In genomic region chr16:17721114-17721808, GRCm38 (mm10) we compare ENCODE assay signal across 8 mouse cellular contexts. TPM values are rescaled to one million over a fixed set of nuclear protein-coding genes. Genes with fewer than 3 reads are reported as not detected.
DNase-seq lines count a peak whose midpoint lies in the region; ATAC-seq and TF ChIP-seq lines count a peak whose summit lies in the region.

No protein-coding gene starts in this region.

- peaks cover 61% of the 10 kb centered on the region for H3K79me2 ChIP-seq in myocyte (ENCODE audit: control insufficient read depth, insufficient read depth)

- no peaks in the 10 kb centered on the region for H3K9me3 ChIP-seq in kidney, embryonic 16.5 days (ENCODE audit: low read length)
- H3K9me3 ChIP-seq in embryonic facial prominence, embryonic 12.5 days = no peaks in the 10 kb centered on the region
- H3K9me3 ChIP-seq in intestine, postnatal 0 days (ENCODE audit: control insufficient read depth) = no peaks in the 10 kb centered on the region

- peaks cover 16% of the 10 kb centered on the region for H3K4me1 ChIP-seq in kidney, embryonic 16.5 days (ENCODE audit: insufficient read depth, low read length)
- peaks cover 12% of the 10 kb centered on the region for H3K4me1 ChIP-seq in embryonic facial prominence, embryonic 12.5 days
- H3K4me1 ChIP-seq in intestine, postnatal 0 days (replicated peaks; ENCODE audit: control insufficient read depth, insufficient read depth, low read length) = peaks cover 6% of the 10 kb centered on the region; the same call in 1 of the 2 replicates

- H3K4me3 ChIP-seq in kidney, embryonic 16.5 days (ENCODE audit: low read length) = peak overlapping the region; percentile 92
- peak overlapping the region; percentile 98 for H3K4me3 ChIP-seq in embryonic facial prominence, embryonic 12.5 days
- H3K4me3 ChIP-seq in intestine, postnatal 0 days (ENCODE audit: low read depth, low read length) = peak overlapping the region; percentile 86
- H3K4me3 ChIP-seq in myocyte = peak overlapping the region; percentile 71

- no peaks in the 10 kb centered on the region for H3K36me3 ChIP-seq in kidney, embryonic 16.5 days (ENCODE audit: insufficient read depth, low read length)
- no peaks in the 10 kb centered on the region for H3K36me3 ChIP-seq in embryonic facial prominence, embryonic 12.5 days
- H3K36me3 ChIP-seq in intestine, postnatal 0 days (ENCODE audit: control insufficient read depth, insufficient read depth) = no peaks in the 10 kb centered on the region
- H3K36me3 ChIP-seq in myocyte (ENCODE audit: control insufficient read depth, insufficient read depth) = no peaks in the 10 kb centered on the region

- peak overlapping the region; percentile 95 for H3K4me2 ChIP-seq in kidney, embryonic 16.5 days (replicated peaks; ENCODE audit: low read depth, low read length)
- peak overlapping the region; percentile 94 for H3K4me2 ChIP-seq in embryonic facial prominence, embryonic 12.5 days (replicated peaks)
- peak overlapping the region; percentile 81 for H3K4me2 ChIP-seq in intestine, postnatal 0 days (replicated peaks; ENCODE audit: low read depth)
- H3K4me2 ChIP-seq in myocyte (ENCODE audit: low read depth) = peak overlapping the region; percentile 93

- peak overlapping the region; percentile 94 for H3K9ac ChIP-seq in kidney, embryonic 16.5 days (replicated peaks; ENCODE audit: low read length)
- H3K9ac ChIP-seq in embryonic facial prominence, embryonic 12.5 days = 0 out of 2 replicates have a peak overlapping the region, but pooled peaks have one; percentile 31
- H3K9ac ChIP-seq in intestine, postnatal 0 days (ENCODE audit: low read depth, low read length) = 0 out of 2 replicates have a peak overlapping the region, but pooled peaks have one; percentile 87

- DNase-seq in kidney, adult 11 months = no peak
- no peak for DNase-seq in MN1 (ENCODE audit: low spot score)
- no peak for DNase-seq in cerebellum, adult 9-10 months
- no peak for DNase-seq in lung, adult 18-20 months

- no peak overlapping the region for H3ac ChIP-seq in myocyte (ENCODE audit: control insufficient read depth, insufficient read length)

- ATAC-seq in kidney, embryonic 16.5 days (ENCODE audit: low FRiP score, low TSS enrichment) = no peak
- no peak for ATAC-seq in embryonic facial prominence, embryonic 12.5 days (ENCODE audit: insufficient number of reproducible peaks, insufficient read depth, low FRiP score, low TSS enrichment)
- ATAC-seq in intestine, postnatal 0 days = no peak

- H3K27ac ChIP-seq in kidney, embryonic 16.5 days (ENCODE audit: low read length) = no peak overlapping the region
- no peak overlapping the region for H3K27ac ChIP-seq in embryonic facial prominence, embryonic 12.5 days
- no peak overlapping the region for H3K27ac ChIP-seq in intestine, postnatal 0 days (ENCODE audit: low read depth, low read length)

- no peaks in the 10 kb centered on the region for H3K27me3 ChIP-seq in kidney, embryonic 16.5 days (ENCODE audit: insufficient read depth, low read length)
- H3K27me3 ChIP-seq in embryonic facial prominence, embryonic 12.5 days = no peaks in the 10 kb centered on the region
- no peaks in the 10 kb centered on the region for H3K27me3 ChIP-seq in intestine, postnatal 0 days (replicated peaks; ENCODE audit: control insufficient read depth, insufficient read depth, low read length)
- H3K27me3 ChIP-seq in myocyte (ENCODE audit: control insufficient read depth, insufficient read depth, insufficient read length) = no peaks in the 10 kb centered on the region

- WGBS in kidney, embryonic 16.5 days = 68% methylated on average over 9 of the region's 9 CpGs
- 67% methylated on average over 9 of the region's 9 CpGs for whole genome bisulfite sequencing in embryonic facial prominence, embryonic 12.5 days
- 49% methylated on average over 9 of the region's 9 CpGs for WGBS in intestine, postnatal 0 days

- TF ChIP-seq CTCF in intestine, postnatal 0 days (IDR thresholded peaks at IDR 0.05; ENCODE audit: low read depth) = no peak

- TF ChIP-seq POLR2A in myocyte (IDR thresholded peaks at IDR 0.05; ENCODE audit: insufficient read length, low read depth) = no peak

TF ChIP-seq in myocyte, 11 proteins besides CTCF, POLR2A, EP300 and RAD21:
- no peak for TF ChIP-seq MAX (IDR thresholded peaks at IDR 0.05; ENCODE audit: low read depth)
- no peak for TF ChIP-seq REST (IDR thresholded peaks at IDR 0.05; ENCODE audit: insufficient read depth, insufficient read length)
- no peak for TF ChIP-seq USF1 (IDR thresholded peaks at IDR 0.05; ENCODE audit: low read depth)
- no peak for TF ChIP-seq CEBPB (IDR thresholded peaks at IDR 0.05; ENCODE audit: insufficient read depth, poor library complexity, severe bottlenecking)
- no peak for TF ChIP-seq TCF12 (IDR thresholded peaks at IDR 0.05; ENCODE audit: insufficient read depth, poor library complexity, severe bottlenecking)
- TF ChIP-seq E2F4 (IDR thresholded peaks at IDR 0.05; ENCODE audit: insufficient read depth) = no peak
- TF ChIP-seq SRF (IDR thresholded peaks at IDR 0.05; ENCODE audit: control insufficient read depth, insufficient read length, low read depth) = no peak
- TF ChIP-seq MYOD1 (IDR thresholded peaks at IDR 0.05; ENCODE audit: control insufficient read depth in 1 of 3, insufficient read length in 2 of 3, low read depth in 2 of 3) = no peak
- TF ChIP-seq TCF3 (IDR thresholded peaks at IDR 0.05; ENCODE audit: insufficient read length, low read depth) = no peak
- no peak for TF ChIP-seq MYOG (IDR thresholded peaks at IDR 0.05; ENCODE audit: control insufficient read depth in 1 of 3, insufficient read depth in 1 of 3, insufficient read length in 2 of 3, low read depth in 2 of 3)
- no peak for TF ChIP-seq POLR2AphosphoS2 (IDR thresholded peaks at IDR 0.05; ENCODE audit: insufficient read length, low read depth)

RNA-seq across cellular contexts. Expression of gene Med15, which starts 11.4 kb away (rescaled TPM):
- polyA plus RNA-seq in kidney, embryonic 16.5 days (2015; fragmentation: Nextera tagmentation; extraction: Ambion mirVana) = 44.1 and 56.1 TPM in 2 replicates
- polyA plus RNA-seq in embryonic facial prominence, embryonic 12.5 days (2016; fragmentation: Nextera tagmentation; extraction: Ambion mirVana) = 44.5 and 48.2 TPM in 2 replicates
- 26.6 TPM in 2 replicates for polyA plus RNA-seq in intestine, postnatal 0 days (2015; fragmentation: Nextera tagmentation; extraction: Ambion mirVana)
- polyA plus RNA-seq in myocyte (2012; fragmentation: generic; extraction: Trizol) = 42.9 TPM

RNA-seq across cellular contexts. Expression of gene Klhl22, which starts 38.2 kb away (rescaled TPM):
- 69.8 and 72.0 TPM in 2 replicates for polyA plus RNA-seq in kidney, embryonic 16.5 days (2015; fragmentation: Nextera tagmentation; extraction: Ambion mirVana)
- polyA plus RNA-seq in embryonic facial prominence, embryonic 12.5 days (2016; fragmentation: Nextera tagmentation; extraction: Ambion mirVana) = 92.6 and 94.5 TPM in 2 replicates
- polyA plus RNA-seq in intestine, postnatal 0 days (2015; fragmentation: Nextera tagmentation; extraction: Ambion mirVana) = 29.0 and 29.9 TPM in 2 replicates
- 107 TPM for polyA plus RNA-seq in myocyte (2012; fragmentation: generic; extraction: Trizol)

Comparison
In these comparisons a context has a peak if more than half of its experiments do, and no peak if none do; other contexts are left out.
1. H3K9ac ChIP-seq: peak in every context shown above with its lines; median percentile 94 in kidney, embryonic 16.5 days; 87 in intestine, postnatal 0 days; 31 in embryonic facial prominence, embryonic 12.5 days.